Comparison of ENCODE assay signal across 9 mouse cellular contexts in the genomic region with DNA sequence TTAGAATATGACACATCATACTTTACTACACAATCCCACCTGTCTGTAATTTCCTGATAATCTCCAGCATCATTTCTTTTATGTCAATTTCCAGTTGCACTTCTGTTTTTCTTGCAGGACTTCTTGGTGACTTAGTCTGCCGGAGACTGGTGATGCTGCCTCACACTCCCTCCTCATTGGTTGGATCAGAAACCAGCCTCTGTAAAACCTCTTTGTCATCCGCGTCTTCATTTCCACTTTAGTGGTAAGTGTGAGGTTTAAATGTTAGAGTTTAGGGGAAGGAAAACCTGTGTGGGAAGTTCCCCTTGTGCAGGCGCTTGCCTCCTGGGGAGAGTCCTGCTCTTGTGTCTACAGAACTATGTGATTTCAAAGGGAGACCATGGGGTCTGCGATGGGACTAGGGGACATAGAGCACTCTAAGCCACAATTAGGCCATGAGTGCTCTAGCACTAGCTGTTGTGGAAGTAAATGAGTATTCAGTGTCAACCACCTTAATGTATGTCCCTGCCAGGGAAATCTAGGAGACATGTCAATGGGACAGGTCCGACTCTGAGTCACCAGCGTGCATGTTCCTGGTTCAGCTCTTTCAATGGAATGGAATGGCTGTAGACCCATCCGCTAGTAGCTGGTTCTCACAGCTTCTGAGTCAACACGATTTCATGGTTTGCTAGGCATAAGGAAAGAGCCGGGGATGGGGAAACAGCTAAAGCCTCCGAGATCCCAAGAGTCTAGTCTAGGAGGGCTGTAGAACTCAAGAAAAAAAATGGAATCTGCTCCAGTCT. TPM values are rescaled to one million over a fixed set of nuclear protein-coding genes. Genes with fewer than 3 reads are reported as not detected.
DNase-seq lines count a peak whose midpoint lies in the region; ATAC-seq lines count a peak whose summit lies in the region.
"Had no signal": no experiment of that assay in that cellular context is flagged by ENCODE, and none has a peak within 500 bp of the region (broad histone marks: within the 10 kb centered on the region; RNA-seq: fewer than 3 reads in every experiment).

Gene H2-Ab1, plus strand, starts transcription at position 96 of the 782 bp plus-strand sequence.

- H3K9me3 ChIP-seq in heart, embryonic 10.5 days: no peaks in the 10 kb centered on the region

- DNase-seq in CD4-positive helper T cell, adult 2 months (ENCODE audit: low read depth, low spot score): peak; percentile 85
- DNase-seq in embryo, embryonic 11 days: peak; percentile 31
- no peak for DNase-seq in heart, embryonic 10.5 days (ENCODE audit: low spot score)
- peak; percentile 85 for DNase-seq in kidney, postnatal 14 days
- DNase-seq in lung, adult 18-20 months: peak; percentile 85 to 90
- peak; percentile 74 for DNase-seq in right cerebral cortex, postnatal 25 days
- peak; percentile 75 to 83 for DNase-seq in urinary bladder, postnatal 36 days (ENCODE audit: low spot score in 2 of 2)

- no peak within 1 kb of the TSS for H3K4me3 ChIP-seq in heart, embryonic 10.5 days
- H3K4me3 ChIP-seq: erythroblast, embryonic 14.5 days had no signal

- no peak within 1 kb of the TSS for H3K27ac ChIP-seq in heart, embryonic 10.5 days

- no peaks in the 10 kb centered on the region for H3K36me3 ChIP-seq in heart, embryonic 10.5 days

- peak; percentile 71 for ATAC-seq in activated CD4-positive, CD25-positive, alpha-beta regulatory T cell, adult 4 months

- 69% methylated on average over 11 of the region's 11 CpGs for WGBS in heart, embryonic 10.5 days

- H3K4me1 ChIP-seq in heart, embryonic 10.5 days: no peaks in the 10 kb centered on the region

- H3K27me3 ChIP-seq in heart, embryonic 10.5 days (ENCODE audit: insufficient read depth, poor library complexity, severe bottlenecking): peaks cover 25% of the 10 kb centered on the region

RNA-seq across cellular contexts. Expression of gene H2-Ab1, which starts in this region (rescaled TPM):
- polyA plus RNA-seq in activated CD4-positive, CD25-positive, alpha-beta regulatory T cell, adult 4 months (2017; shearing (Covaris generic)): 10 to 100 TPM in 1 of 2 experiments, 1 to 10 TPM in 1; 3.7 to 69.9 TPM
- 13.2 and 14.6 TPM in 2 replicates for polyA plus RNA-seq in heart, embryonic 10.5 days (2016; fragmentation: Nextera tagmentation; extraction: Ambion mirVana)
